Mouse (Mus musculus): ENCODE data around the gene Paip2b. TPM values are rescaled to one million over a fixed set of nuclear protein-coding genes. Genes with fewer than 3 reads are reported as not detected.
A peak's percentile ranks its signal among the peaks of the same experiment; 100 is the strongest.
"Not testable (repeated sequence)": the region's sequence is repeated elsewhere in the genome, so short reads cannot be mapped to it uniquely, and the experiment has no call there.

The Paip2b gene
- total RNA-seq (2015): 4.5 and 4.8 TPM in 2 replicates
- 6.5 and 7.4 TPM in 2 replicates for total RNA-seq (2017)

DNA sequence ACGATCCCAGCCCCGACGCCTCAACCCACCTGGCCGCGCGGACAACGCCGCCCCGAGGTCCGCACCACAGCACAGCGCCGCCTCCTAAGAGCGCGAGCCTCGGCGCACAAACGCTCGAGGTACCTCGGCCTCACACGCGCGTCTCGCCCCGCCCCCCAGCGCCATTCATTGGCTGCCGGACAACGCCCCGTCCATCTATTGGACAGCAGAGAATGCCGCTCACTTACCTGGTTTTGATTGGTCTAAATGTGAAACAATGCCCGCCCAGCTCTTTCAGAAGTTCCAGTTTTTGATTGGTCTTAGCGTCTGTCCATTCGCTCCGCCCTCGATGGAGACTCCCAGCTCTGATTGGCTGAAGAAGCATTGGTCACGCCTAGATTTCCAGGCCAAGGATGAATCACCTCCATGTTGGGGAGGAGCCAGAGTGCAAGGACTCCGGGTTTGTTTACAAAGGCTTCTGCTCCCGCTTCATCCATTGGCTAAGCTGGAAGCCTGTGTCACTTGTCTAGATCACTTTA, at the start of gene Paip2b:
Gene Paip2b (minus strand): TSS at position 136 of the 518 bp plus-strand sequence.
- peak; percentile 97 for ATAC-seq (ENCODE audit: poor library complexity, severe bottlenecking)

DNA sequence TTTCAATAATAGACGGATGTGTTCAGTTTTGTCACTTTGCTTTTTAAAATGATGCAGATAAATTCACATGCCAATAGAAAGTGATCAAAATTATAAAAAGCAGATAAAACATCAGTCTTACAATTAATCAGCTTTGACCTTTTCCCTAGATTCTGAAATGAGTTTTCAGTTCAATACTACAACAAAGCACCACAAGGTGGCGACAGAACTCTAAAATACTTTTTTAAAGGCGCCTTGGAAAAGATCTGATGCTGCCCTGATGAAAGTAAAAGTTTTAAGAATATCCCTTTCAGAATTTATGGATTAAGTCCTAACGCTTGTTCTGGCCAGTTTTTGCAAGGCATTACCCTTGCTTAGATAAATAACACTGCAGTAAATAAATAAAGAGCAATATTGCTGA, 48.3 kb upstream of the Paip2b start:
- ATAC-seq (ENCODE audit: poor library complexity, severe bottlenecking): peak; percentile 30; the same call in 1 of the 2 replicates

DNA sequence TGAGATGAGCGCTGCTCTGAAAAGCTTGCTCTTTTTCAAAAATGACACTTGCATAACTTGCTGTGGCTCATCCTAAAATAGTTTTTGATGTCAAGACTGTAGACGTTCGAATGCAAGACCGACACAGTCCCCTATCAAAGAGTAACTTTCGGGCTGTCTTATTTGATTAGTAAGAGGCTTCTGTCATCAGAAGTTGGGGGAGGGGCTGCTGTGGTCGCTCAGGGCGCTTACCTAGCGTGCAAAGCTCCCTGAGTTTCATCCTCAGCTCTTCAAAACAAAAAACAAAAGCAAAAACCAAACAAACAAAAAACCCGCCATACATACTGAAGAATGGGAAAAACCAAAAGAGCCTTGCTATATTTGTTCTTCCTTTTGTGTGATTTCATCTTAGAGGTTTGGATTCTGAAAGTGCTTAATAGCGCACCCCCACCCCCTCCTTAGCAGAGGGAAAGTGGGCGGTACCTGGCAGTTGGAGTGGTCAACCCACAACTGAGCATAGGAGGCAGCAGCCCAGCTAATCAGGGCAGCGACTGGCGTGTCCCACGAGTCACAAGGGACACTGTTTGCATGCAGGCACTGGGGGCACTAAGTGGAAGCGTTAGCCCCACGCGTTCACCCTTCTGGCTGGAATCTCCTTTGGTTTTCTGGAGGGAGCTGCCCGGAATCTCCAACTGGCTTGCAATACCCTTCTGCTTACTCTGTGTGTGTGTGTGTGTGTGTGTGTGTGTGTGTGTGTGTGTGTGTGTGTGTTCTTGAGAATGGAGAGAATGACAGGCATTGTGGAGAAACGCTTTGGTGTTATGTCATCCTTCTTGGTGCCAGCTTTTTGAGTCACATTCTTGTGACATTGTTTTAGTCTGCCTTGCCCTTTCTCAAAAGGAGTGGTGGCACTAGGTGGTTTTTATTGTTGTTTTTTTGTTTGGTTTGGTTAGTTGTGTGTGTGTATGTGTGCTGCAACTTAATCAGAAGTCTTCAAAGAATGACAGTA, 36.4 kb upstream of the Paip2b start:
- peak; percentile 56 for ATAC-seq (ENCODE audit: poor library complexity, severe bottlenecking)

DNA sequence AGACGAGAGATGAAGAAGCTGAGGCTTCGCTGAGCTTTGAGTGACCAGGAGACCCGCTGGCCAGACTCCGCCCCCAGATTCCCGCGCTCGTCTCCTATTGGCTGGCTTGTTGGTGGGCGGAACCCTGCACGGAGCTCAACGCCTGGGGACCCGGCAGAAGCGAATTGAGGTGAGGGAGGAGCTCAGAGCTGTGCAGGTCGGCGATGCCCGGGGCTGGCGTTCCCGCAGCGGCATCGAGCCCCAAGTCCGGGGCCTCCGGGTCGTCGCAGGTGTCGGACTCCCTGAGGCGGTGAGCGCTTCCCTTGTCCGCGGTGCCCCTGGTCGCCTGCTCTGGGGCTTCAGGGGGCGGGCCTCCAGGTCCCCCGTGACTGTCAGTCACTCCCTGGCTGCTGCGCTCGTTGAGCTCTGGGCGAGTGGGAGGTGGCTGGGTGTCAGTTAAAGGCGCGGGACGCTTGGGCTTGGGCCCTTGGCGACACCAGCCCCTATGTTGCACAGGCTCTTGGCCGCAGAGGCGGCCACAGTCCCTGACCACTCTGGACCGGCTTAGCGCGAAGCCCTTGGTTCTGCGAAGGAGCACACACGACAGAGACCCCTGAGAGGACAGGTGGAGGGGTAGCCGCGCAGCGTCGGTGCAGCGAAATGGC, 35.5 kb upstream of the Paip2b start, which contains the start of gene Zfp638:
Gene Zfp638 (plus strand): TSS at position 156 of the 644 bp plus-strand sequence.
- ATAC-seq (ENCODE audit: poor library complexity, severe bottlenecking): peak; percentile 91

DNA sequence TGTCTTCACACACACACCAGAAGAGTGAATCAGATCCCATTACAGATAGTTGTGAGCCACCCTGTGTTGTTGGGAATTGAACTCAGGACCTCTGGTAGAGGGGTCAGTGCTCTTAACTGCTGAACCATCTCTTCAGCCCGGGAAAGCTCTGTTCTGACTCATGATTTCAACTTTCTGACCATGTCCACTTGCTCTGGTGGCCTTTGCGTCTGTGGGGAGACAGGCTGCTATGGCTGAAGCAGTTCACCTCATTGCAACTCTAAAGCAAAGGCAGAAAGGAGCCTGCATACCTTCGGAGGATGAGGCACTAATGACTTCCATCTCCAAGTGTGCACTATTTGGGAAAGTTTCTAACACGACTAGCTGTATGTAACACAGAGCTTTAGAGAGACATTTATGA, 34.9 kb upstream of the Paip2b start:
- no peak for ATAC-seq (ENCODE audit: poor library complexity, severe bottlenecking)

DNA sequence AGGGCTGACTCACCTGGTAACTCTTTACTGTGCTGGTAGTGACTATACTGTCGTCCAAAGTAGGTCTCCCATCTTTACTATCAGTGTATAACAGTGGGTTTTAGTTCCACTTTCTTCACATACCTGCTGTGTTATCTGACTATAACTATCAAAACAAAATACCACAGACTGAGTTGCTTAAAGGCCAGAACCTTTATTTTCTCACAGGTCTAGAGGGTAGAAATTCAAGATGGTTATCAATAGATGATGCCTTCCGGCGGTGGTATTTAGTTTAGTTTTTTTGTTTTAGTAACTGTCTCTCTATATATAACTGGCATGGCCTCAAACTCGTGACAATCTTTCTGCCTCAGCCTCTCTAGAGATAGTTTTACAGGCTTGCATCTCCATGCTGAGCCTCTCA, 32.0 kb upstream of the Paip2b start:
- ATAC-seq (ENCODE audit: poor library complexity, severe bottlenecking): no peak

DNA sequence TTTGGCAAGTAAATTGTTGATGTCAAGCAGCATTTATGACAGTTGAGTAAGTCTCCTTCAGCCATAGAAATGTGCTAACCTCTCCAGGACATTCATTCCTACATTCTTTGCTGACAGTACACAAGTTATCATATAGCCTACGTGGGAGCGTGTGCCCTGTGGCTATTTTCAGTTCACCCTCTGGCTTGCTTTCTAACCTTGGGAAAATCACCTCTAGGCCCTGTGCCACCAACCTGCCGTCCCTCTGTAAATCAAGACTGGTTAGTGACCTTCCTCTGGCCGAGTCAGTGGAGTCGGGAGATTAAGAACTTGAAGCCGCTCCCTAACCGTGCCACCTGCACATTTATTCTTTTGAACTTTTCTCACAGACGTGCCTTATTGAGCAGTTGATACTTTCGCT, 28.5 kb upstream of the Paip2b start:
- no peak for ATAC-seq (ENCODE audit: poor library complexity, severe bottlenecking)

DNA sequence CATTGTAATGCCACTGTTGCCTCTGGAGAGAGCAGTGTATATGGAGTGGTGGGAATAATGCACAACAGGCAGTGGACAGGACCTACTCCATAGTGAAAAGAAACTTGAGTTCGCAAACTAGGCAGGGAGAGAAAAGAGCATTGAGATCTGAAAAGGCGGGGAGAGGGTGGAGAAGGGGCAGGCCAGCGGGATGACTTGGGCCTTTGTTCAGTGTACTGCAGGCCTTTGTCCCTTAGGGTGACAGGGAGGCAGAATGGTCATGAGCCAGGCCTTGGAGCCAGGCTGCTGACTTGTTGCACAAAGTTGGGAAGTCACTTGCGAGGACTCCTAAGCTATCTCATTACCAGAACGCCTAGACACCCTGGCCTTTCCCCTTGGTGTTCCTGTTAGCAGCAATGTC, 25.9 kb upstream of the Paip2b start:
- no peak for ATAC-seq (ENCODE audit: poor library complexity, severe bottlenecking)

DNA sequence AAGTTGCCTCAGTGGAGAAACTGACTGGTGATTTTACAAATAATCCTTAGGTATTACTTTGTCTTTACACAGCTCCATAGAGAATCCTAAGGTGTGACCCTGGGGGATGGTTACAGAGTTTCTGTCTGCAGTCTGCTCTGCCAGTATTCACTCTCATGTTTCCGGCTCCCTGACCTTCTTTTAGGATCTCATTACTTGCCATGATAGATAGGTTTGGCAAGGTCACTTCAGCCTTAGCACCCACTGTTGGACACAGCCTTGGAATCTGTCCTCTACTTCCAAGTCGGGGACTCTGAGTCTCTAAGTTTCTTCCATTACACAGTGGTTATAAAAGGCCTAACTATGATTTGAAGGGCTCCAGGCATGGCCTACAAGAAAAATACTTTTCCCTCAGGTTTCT, 17.9 kb upstream of the Paip2b start:
- no peak for ATAC-seq (ENCODE audit: poor library complexity, severe bottlenecking)

DNA sequence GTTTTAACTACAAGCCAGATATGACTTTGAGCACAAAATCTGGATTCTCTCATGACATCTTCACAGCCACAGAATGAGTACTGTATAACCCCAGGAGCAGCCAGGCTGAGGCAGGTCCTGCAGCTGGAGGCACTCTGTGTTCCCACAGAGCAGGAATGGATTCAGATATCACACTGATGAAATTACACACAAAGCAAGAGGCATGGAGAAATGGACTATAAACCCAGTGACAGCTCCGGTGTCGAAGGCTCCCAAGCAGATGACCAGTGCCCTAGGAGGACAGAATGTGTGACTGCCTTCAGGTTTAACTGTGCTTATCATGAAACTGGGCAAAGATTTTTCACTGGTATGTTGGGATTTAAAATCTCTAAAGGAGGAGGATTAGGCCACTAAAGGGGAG, 14.6 kb upstream of the Paip2b start:
- no peak for ATAC-seq (ENCODE audit: poor library complexity, severe bottlenecking)

DNA sequence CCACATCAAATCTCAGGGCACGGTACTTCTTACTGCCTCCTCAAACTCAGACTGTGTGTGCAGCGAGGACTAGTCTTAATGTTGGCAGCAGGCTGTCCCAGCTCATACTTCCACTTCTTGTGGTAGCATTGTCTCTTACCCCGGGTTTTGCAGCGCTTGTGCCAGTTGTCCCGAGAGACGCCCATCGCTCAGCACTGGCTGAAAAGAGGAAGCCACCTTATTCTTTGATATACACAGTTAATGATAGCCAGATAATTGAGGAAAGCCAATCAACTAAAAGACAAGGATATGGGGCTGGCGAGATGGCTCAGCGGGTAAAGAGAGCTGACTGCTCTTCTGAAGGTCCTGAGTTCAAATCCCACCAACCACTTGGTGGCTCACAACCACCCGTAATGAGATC, 13.4 kb upstream of the Paip2b start:
- no peak for ATAC-seq (ENCODE audit: poor library complexity, severe bottlenecking)

DNA sequence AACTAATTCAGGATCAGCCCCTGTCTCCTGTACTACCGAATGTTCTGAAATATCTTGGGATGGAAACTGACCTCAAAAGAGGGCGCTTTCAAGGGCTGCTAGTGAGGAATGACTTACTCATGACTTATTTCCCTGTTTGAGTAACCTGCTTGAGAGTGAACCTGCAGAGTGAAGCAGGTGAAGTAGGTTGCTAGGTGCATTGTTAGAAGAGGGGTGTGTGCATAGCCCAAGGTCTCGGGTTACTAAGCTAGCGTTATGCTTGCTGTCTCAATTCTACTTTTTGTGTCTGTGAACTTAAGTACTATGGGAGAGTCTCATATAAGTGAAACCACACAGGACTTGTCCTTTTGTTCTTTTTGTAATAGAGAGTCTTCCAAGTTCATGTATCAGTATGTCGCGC, 8.5 kb upstream of the Paip2b start:
- no peak for ATAC-seq (ENCODE audit: poor library complexity, severe bottlenecking)

DNA sequence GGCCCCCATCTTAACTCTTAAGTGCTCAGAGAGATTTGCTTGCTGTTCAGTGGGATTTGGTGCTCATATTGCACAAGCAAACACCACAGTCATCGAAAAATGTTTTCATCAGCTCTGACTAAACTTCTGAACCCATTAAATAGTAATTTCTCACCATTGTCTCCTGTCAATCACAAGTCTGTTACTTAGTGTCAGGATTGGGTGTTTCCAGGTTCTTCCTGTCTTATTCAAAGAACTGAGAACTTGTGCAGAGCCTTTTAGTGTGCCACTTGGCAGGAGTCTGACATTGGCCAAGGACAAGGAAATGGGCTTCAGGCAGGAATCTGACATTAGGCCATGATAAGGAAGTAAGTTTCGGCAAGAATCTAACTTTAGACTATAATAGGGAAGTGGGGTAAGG, 6.5 kb upstream of the Paip2b start:
- no peak for ATAC-seq (ENCODE audit: poor library complexity, severe bottlenecking)

DNA sequence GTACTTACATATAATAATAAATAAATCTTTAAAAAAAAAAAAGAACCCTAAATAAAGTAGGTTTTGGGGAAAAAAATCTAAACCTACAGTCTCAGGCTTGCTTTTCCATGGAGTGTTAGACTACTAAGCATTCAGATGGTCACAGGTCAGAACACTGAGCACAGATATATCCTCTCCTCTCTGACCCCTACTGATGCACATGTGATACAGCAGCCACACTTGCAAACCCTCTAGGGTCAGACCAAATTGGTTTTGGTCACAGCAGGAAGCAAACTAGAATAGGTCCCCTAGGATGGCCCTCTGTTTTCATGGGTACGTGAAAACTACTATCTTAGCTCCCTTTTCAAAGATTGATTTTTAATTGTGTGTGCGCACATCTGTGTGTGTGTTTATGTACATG, 5.3 kb upstream of the Paip2b start:
- no peak for ATAC-seq (ENCODE audit: poor library complexity, severe bottlenecking)

DNA sequence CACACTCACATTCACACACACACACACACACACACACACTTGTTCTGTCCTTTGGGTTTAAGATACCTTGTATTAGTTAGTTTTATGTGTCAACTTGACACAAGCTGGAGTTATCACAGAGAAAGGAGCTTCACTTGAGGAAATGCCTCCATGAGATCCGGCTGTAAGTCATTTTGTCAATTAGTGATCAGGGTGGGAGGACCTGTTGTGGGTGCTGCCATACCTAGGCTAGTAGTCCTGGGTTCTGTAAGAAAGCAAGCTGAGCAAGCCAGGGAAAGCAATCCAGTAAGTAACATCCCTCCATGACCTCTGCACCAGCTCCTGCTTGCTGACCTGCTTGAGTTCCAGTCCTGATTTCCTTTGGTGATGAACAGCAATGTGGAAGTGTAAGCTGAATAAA, 852 bp upstream of the Paip2b start:
- not testable (repeated sequence) for ATAC-seq (ENCODE audit: poor library complexity, severe bottlenecking)

DNA sequence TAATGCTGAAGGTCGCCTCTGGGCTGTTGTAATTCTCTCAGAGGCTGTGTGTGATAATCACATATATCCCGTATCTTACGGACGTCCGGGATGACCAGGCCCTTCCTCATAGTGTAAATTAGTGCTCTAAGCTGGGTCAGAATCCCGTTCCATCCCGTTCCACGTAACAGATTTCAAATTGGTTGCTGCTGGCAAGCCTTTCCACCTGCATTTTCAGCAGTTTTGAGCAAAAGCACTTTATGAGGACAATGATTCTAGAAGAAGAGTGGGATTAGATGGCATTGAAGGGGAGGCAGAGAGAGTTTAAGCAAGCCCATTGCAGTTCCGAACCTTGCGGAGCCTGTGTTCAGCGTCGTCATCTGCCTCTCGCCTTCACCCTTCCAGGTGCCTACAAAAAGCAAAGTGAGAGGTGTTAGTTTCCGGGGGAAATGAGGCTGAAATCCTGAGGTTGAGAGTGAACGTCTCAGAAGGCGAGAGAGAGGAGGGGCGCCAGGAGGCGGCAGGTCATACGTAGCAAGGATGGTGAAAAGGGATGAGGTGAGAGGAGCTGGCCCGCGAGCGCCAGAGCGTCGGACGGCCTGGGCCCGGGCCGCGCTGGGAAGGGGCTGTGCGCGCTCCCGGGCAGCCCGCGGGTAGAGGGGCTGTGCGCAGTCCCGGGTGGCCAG, 468 bp downstream of the Paip2b start:
- peak; percentile 19 for ATAC-seq (ENCODE audit: poor library complexity, severe bottlenecking)

DNA sequence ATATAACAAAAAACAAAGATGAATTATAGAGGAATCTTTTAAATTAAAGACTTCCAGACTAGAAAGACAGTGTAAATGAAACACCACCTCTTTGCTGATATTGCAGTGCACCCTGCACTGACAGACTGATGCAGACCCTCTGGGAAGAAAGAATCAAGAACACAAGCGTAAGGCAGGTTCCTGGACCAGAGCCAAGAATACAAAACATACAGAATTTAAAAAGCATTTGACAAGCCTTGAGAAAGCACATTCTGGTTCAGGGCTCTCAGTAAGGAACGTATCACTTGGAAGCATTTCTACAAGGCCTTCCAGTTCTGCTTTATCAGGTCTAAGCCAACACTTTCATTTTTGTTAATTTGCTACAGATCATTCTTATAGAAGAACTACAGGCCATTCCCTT, 9.7 kb downstream of the Paip2b start:
- no peak for ATAC-seq (ENCODE audit: poor library complexity, severe bottlenecking)

DNA sequence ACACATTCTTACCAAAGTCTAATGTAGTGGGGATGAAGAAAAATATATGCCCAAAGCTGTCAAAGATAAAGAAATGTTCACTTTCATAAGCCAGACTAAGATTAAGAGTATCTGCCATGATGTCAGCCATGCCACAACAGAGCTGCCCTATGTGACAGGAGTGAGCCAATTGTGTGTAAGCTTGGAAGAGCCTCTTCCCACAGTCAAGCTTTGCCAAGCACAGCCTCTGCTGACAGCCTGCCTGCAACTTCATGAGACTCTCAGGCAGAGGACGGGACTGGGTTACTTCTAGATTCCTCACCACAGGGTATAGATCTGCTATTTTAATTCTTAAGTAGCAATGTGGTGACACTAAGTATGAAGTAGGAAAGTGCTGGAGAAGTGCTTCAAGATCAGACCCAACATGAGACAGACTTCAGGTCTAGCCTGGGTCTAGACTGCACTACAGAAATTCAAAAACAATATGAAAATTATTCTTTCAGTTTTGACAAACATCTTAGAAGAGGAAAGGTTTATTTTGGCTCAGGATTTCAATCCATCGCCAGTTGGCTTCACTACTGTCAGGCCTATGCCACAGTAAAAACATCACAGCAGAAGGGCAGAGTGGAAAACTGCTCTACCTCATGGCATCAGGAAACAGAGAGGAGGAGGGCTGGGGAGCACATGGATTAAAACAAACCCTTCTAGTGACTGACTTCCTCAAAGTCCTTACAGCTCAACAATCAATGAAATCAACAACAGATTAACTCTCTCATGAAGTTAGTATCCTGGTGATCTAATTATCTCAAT, 10.6 kb downstream of the Paip2b start:
- no peak for ATAC-seq (ENCODE audit: poor library complexity, severe bottlenecking)

DNA sequence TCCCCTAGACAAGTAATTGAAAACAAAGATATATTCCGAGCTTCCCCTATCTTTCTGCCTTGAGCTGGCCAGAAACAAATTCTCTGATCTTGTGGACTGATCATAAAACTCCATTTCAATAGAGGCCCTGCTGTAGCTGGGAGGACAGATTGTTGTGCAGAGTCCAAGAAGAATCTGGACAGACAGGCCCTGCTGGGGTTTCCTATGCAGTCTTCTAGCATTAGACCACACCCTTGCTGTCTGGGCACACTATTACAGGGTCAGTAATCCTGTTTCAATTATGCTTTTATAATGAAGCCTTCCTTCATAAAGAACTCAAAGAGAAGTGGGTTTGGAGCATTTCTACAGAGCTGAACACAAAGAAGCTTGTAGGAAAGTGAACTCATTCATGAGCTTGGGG, 12.5 kb downstream of the Paip2b start:
- no peak for ATAC-seq (ENCODE audit: poor library complexity, severe bottlenecking)

DNA sequence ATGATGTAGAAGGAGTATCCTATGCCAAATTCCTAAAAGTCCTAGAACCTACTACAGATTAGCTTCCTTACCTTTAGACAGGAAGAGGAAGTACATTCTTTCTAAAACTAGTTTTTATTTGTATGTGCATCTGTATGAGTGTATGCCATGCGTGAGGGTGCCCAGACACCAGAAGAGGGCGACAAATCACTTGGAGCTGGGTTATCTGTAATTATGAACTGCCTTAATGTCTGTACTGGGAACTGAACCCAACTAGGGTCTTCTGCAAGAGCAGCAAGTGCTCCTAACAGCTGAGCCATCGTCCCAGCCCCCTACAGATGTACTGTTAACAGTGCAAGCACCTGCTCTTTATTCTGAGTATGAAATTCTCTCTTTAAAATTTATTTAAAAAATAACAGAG, 15.7 kb downstream of the Paip2b start:
- no peak for ATAC-seq (ENCODE audit: poor library complexity, severe bottlenecking)
